Mouse (Mus musculus) MEL (cell line): ENCODE results near the gene Dhx40. TPM values are rescaled to one million over a fixed set of nuclear protein-coding genes. Genes with fewer than 3 reads are reported as not detected.

Source experiments
- DNase-seq: peaks from one replicate; pipeline ENCODE4 v3.0.0; 2011; ENCODE audit warnings: low read depth, low spot score
- H3K27ac ChIP-seq: 2 replicates; pipeline ENCODE4 v1.5.1; 2012; ENCODE audit warnings: low read depth, mild to moderate bottlenecking, control low read depth, low read length, moderate library complexity; ENCODE audit not compliant: control insufficient read depth
- H3K27me3 ChIP-seq, 2 experiments: fragments of 150-350 bp in 1 of 2; sonication (generic) in 1 of 2; 2 replicates each; pipeline ENCODE4 v1.6.1; 2012; ENCODE audit warnings: low read length in 2 of 2, mild to moderate bottlenecking in 2 of 2, improper control_type of control experiment in 1 of 2, moderate library complexity in 1 of 2; ENCODE audit not compliant: insufficient read depth in 2 of 2, control insufficient read depth in 1 of 2
- H3K36me3 ChIP-seq, 2 experiments: 2 replicates each; pipeline ENCODE4 v1.6.1; 2012 to 2014; ENCODE audit warnings: low read length in 2 of 2, improper control_type of control experiment in 1 of 2, inconsistent platforms in 1 of 2, mild to moderate bottlenecking in 1 of 2; ENCODE audit not compliant: insufficient read depth in 2 of 2, control insufficient read depth in 1 of 2
- H3K4me1 ChIP-seq, 2 experiments: fragments of 150-350 bp in 1 of 2; sonication (generic) in 1 of 2; 2 replicates each; pipeline ENCODE4 v1.6.1; 2012; ENCODE audit warnings: low read length in 2 of 2, improper control_type of control experiment in 1 of 2, mild to moderate bottlenecking in 1 of 2; ENCODE audit not compliant: insufficient read depth in 2 of 2, control insufficient read depth in 1 of 2
- H3K4me3 ChIP-seq, 2 experiments: fragments of 150-350 bp in 1 of 2; sonication (generic) in 1 of 2; 2 replicates each; pipeline ENCODE4 v1.5.1; 2012; ENCODE audit warnings: low read depth in 2 of 2, low read length in 2 of 2, mild to moderate bottlenecking in 2 of 2, moderate library complexity in 2 of 2, control low read depth in 1 of 2, improper control_type of control experiment in 1 of 2; ENCODE audit not compliant: control insufficient read depth in 1 of 2, insufficient read depth in 1 of 2
- H3K79me2 ChIP-seq: 2 replicates; pipeline ENCODE4 v1.6.1; 2012; ENCODE audit warnings: mild to moderate bottlenecking, low read length, moderate library complexity; ENCODE audit not compliant: control insufficient read depth, poor library complexity, insufficient read depth
- H3K9ac ChIP-seq: 2 replicates; pipeline ENCODE4 v1.6.1; 2012; ENCODE audit warnings: low read depth, mild to moderate bottlenecking, control low read depth, low read length, moderate library complexity; ENCODE audit not compliant: control insufficient read depth, poor library complexity, severe bottlenecking
- H3K9me3 ChIP-seq: fragments of 150-350 bp; sonication (generic); replicated peaks from 2 replicates; pipeline ENCODE4 v1.6.1; 2012; ENCODE audit warnings: mild to moderate bottlenecking, low read length, improper control_type of control experiment, moderate library complexity; ENCODE audit not compliant: insufficient read depth
- BHLHE40 ChIP-seq: IDR thresholded peaks from 2 replicates; pipeline ENCODE4 v1.6.1; 2012; ENCODE audit warnings: low read depth, mild to moderate bottlenecking, inconsistent platforms, low read length, improper control_type of control experiment, borderline replicate concordance
- CTCF ChIP-seq, 3 experiments: IDR thresholded peaks in 2 of 3; conservative IDR thresholded peaks in 1 of 3; 2 replicates each; pipeline ENCODE4 v1.5.1; 2011 to 2012; ENCODE audit warnings: low read length in 3 of 3, low read depth in 2 of 3, mild to moderate bottlenecking in 2 of 3, improper control_type of control experiment in 1 of 3, inconsistent platforms in 1 of 3, mixed read lengths in 1 of 3, moderate library complexity in 1 of 3; ENCODE audit not compliant: control insufficient read depth in 1 of 3, insufficient read depth in 1 of 3, poor library complexity in 1 of 3, severe bottlenecking in 1 of 3
- E2F4 ChIP-seq: IDR thresholded peaks from 2 replicates; pipeline ENCODE4 v1.6.1; 2011; ENCODE audit warnings: low read depth, low read length, improper control_type of control experiment, borderline replicate concordance
- EP300 ChIP-seq, 2 experiments: IDR thresholded peaks; 2 replicates each; pipeline ENCODE4 v1.6.1; 2011; ENCODE audit warnings: improper control_type of control experiment in 2 of 2, low read length in 2 of 2, low read depth in 1 of 2, mild to moderate bottlenecking in 1 of 2
- HCFC1 ChIP-seq: IDR thresholded peaks from 2 replicates; pipeline ENCODE4 v1.6.1; 2012; ENCODE audit warnings: low read depth, mild to moderate bottlenecking, inconsistent platforms, low read length, improper control_type of control experiment, moderate library complexity
- JUND ChIP-seq: IDR thresholded peaks from 2 replicates; pipeline ENCODE4 v1.6.1; 2011; ENCODE audit warnings: low read depth, mild to moderate bottlenecking, improper control_type of control experiment, low read length
- KAT2A ChIP-seq: conservative IDR thresholded peaks from 2 replicates; pipeline ENCODE4 v1.6.1; 2012; ENCODE audit warnings: low read depth, low read length, improper control_type of control experiment, inconsistent platforms
- MAX ChIP-seq: IDR thresholded peaks from 2 replicates; pipeline ENCODE4 v1.6.1; 2011; ENCODE audit warnings: low read length, improper control_type of control experiment
- MAZ ChIP-seq: IDR thresholded peaks from 2 replicates; pipeline ENCODE4 v1.6.1; 2012; ENCODE audit warnings: low read depth, mild to moderate bottlenecking, inconsistent platforms, low read length, improper control_type of control experiment
- MEF2A ChIP-seq: IDR thresholded peaks from 2 replicates; pipeline ENCODE4 v1.6.1; 2014; ENCODE audit warnings: low read depth, mild to moderate bottlenecking, inconsistent platforms, low read length, improper control_type of control experiment; ENCODE audit not compliant: poor library complexity, insufficient replicate concordance, severe bottlenecking; ENCODE audit errors: extremely low read depth
- MYC ChIP-seq: IDR thresholded peaks from 2 replicates; pipeline ENCODE4 v1.6.1; 2011; ENCODE audit warnings: low read depth, mild to moderate bottlenecking, low read length, improper control_type of control experiment, moderate library complexity
- NELFE ChIP-seq: IDR thresholded peaks from 2 replicates; pipeline ENCODE4 v1.6.1; 2011; ENCODE audit warnings: low read depth, low read length, improper control_type of control experiment
- NRF1 ChIP-seq: IDR thresholded peaks from 2 replicates; pipeline ENCODE4 v1.6.1; 2014; ENCODE audit warnings: low read depth, mild to moderate bottlenecking, inconsistent platforms, low read length, improper control_type of control experiment, moderate library complexity; ENCODE audit not compliant: poor library complexity, insufficient read depth, severe bottlenecking
- RAD21 ChIP-seq: IDR thresholded peaks from 2 replicates; pipeline ENCODE4 v1.6.1; 2011; ENCODE audit warnings: mild to moderate bottlenecking, low read depth, low read length, improper control_type of control experiment
- RCOR1 ChIP-seq: IDR thresholded peaks from 2 replicates; pipeline ENCODE4 v1.6.1; 2012; ENCODE audit warnings: low read depth, mild to moderate bottlenecking, inconsistent platforms, low read length, improper control_type of control experiment
- SMC3 ChIP-seq: IDR thresholded peaks from 2 replicates; pipeline ENCODE4 v1.6.1; 2011; ENCODE audit warnings: low read depth, low read length, improper control_type of control experiment
- TBP ChIP-seq: IDR thresholded peaks from 2 replicates; pipeline ENCODE4 v1.8.0; 2011; ENCODE audit warnings: low read depth, low read length, improper control_type of control experiment
- USF1 ChIP-seq: IDR thresholded peaks from 2 replicates; pipeline ENCODE4 v1.6.1; 2014; ENCODE audit warnings: low read depth, mild to moderate bottlenecking, inconsistent platforms, low read length, improper control_type of control experiment, moderate library complexity
- USF2 ChIP-seq, 2 experiments: IDR thresholded peaks; 2 replicates each; pipeline ENCODE4 v1.6.1; 2011 to 2012; ENCODE audit warnings: improper control_type of control experiment in 2 of 2, low read length in 2 of 2, borderline replicate concordance in 1 of 2, inconsistent platforms in 1 of 2, low read depth in 1 of 2, mild to moderate bottlenecking in 1 of 2; ENCODE audit not compliant: insufficient read depth in 1 of 2
- ZKSCAN1 ChIP-seq: IDR thresholded peaks from 2 replicates; pipeline ENCODE4 v1.6.1; 2012; ENCODE audit warnings: low read depth, mild to moderate bottlenecking, inconsistent platforms, low read length, improper control_type of control experiment, moderate library complexity
- ZMIZ1 ChIP-seq: IDR thresholded peaks from 2 replicates; pipeline ENCODE4 v1.6.1; 2012; ENCODE audit warnings: low read depth, mild to moderate bottlenecking, inconsistent platforms, low read length, improper control_type of control experiment, moderate library complexity
- polyA plus RNA-seq, 2 experiments: library from polyadenylated mRNA; stranded (reverse) in 1 of 2; unstranded in 1 of 2; fragments of >175 nt in 1 of 2; fragments of >200 nt in 1 of 2; gene quantifications; 2 replicates each; pipeline versions ENCODE4 v1.2.1 to v1.2.4; 2012; ENCODE audit warnings: low replicate concordance in 2 of 2, low read depth in 1 of 2; ENCODE audit not compliant: insufficient read length in 2 of 2, insufficient read depth in 1 of 2, missing spikeins in 1 of 2
- total RNA-seq: library from RNA; depleted of rRNA; stranded (reverse); fragments of 300-350 nt; gene quantifications from 2 replicates; pipeline ENCODE4 v1.2.3, GENCODE M21; 2012

Dhx40 gene
- total and polyA plus RNA-seq, 3 experiments = 10.1 to 16.1 TPM; not detected in 1

- no peak for TF ChIP-seq ZKSCAN1
- TF ChIP-seq EP300 (IDR thresholded peaks at IDR 0.05; ENCODE audit: low read depth in 1 of 2, low read length in 2 of 2) = peak; percentile 26 to 55; a peak in 2 of 4 replicates
- peak; percentile 44; the same call in 1 of the 2 replicates for TF ChIP-seq MAX
- TF ChIP-seq ZMIZ1 = no peak
- TF ChIP-seq MAZ = no peak
- no peak for TF ChIP-seq E2F4
- TF ChIP-seq RAD21 = no peak
- TF ChIP-seq USF1 = no peak
- no peak for TF ChIP-seq BHLHE40
- TF ChIP-seq RCOR1 = peak; percentile 55; the same call in 1 of the 2 replicates
- TF ChIP-seq NELFE = no peak
Observed at GRCm38 (mm10) chr11:86840511-86841154, 33.1 kb upstream of the Dhx40 start (continued).

- no peak overlapping the region for H3K9ac ChIP-seq
- no peak overlapping the region for H3K4me3 ChIP-seq
Observed at GRCm38 (mm10) chr11:86839716-86840447, 32.3 kb upstream of the Dhx40 start.

More at GRCm38 (mm10) chr11:86839716-86840447, 32.3 kb upstream of the Dhx40 start:
- Histone ChIP-seq H3K27me3 (no peaks in the 10 kb centered on the region), H3K4me1 (peaks cover 4 to 6% of the 10 kb centered on the region in 2 experiments; a peak in 1 of 4 replicates), H3K27ac (no peak overlapping the region), H3K79me2 (no peaks in the 10 kb centered on the region)
- DNase-seq = no peak
- TF ChIP-seq USF1 (no peak), TBP (no peak), HCFC1 (no peak), NELFE (no peak), USF2 (IDR thresholded peaks at IDR 0.05; ENCODE audit: borderline replicate concordance in 1 of 2, insufficient read depth in 1 of 2, low read depth in 1 of 2, low read length in 2 of 2) (no peak), CTCF (IDR thresholded peaks at IDR 0.05 in 2 of 3, conservative IDR thresholded peaks at IDR 0.05 in 1 of 3; ENCODE audit: control insufficient read depth in 1 of 3, insufficient read depth in 1 of 3, low read depth in 2 of 3, low read length in 3 of 3, poor library complexity in 1 of 3, severe bottlenecking in 1 of 3) (no peak), NRF1 (no peak), MAX (no peak), KAT2A (no peak), SMC3 (no peak), BHLHE40 (no peak), MYC (no peak), E2F4 (no peak), EP300 (IDR thresholded peaks at IDR 0.05; ENCODE audit: low read depth in 1 of 2, low read length in 2 of 2) (no peak), JUND (no peak), MEF2A (no peak)
- TF ChIP-seq, all 39 proteins: peak for 0
- no peaks in the 10 kb centered on the region for H3K9me3 ChIP-seq
- H3K36me3 ChIP-seq = peaks cover 0 to 5% of the 10 kb centered on the region in 2 experiments; a peak in 2 of 4 replicates
